Mouse (Mus musculus): ENCODE data around the gene Gipc3. TPM values are rescaled to one million over a fixed set of nuclear protein-coding genes. Genes with fewer than 3 reads are reported as not detected.

Gipc3 gene
- total and polyA plus RNA-seq, 3 experiments = 0.08 to 0.09 TPM; not detected in 1

GRCm38 (mm10) chr10:81302781-81303218 lies 40.3 kb downstream of the Gipc3 start:
- no peak for DNase-seq (ENCODE audit: extremely low read depth)
- Histone ChIP-seq H3K9me3 (replicated peaks; ENCODE audit: low read length) (no peaks in the 10 kb centered on the region), H3K4me3 (replicated peaks in 1 of 3; ENCODE audit: low read depth in 2 of 3, low read length in 2 of 3, poor library complexity in 1 of 3) (no peak overlapping the region), H3K9ac (ENCODE audit: insufficient read depth, low read depth) (no peak overlapping the region), H3K4me2 (ENCODE audit: insufficient read depth, low read depth, poor library complexity, severe bottlenecking) (no peak overlapping the region; the same call in 1 of the 2 replicates), H3K4me1 (ENCODE audit: control insufficient read depth in 1 of 2, insufficient read depth in 2 of 2) (peaks cover 59 to 93% of the 10 kb centered on the region in 2 experiments), H3K36me3 (replicated peaks in 1 of 2; ENCODE audit: control insufficient read depth in 1 of 2, insufficient read depth in 1 of 2, low read length in 1 of 2) (peaks cover 27 to 41% of the 10 kb centered on the region in 2 experiments), H3K27ac (ENCODE audit: insufficient read depth, low read depth) (peak overlapping the region; percentile 17; the same call in 1 of the 2 replicates), H3K79me2 (replicated peaks; ENCODE audit: control insufficient read depth, extremely low read depth, insufficient read depth, poor library complexity, severe bottlenecking) (peaks cover 37% of the 10 kb centered on the region), H3K27me3 (replicated peaks) (no peaks in the 10 kb centered on the region)
- dilution Hi-C loops (cut with MboI; ENCODE audit: extremely low pct_ligation_motif_present, extremely low pct_unique_long_range_greater_than_20kb, low sequenced_read_pairs) = no loop called here
- in situ Hi-C loops (cut with MboI; ENCODE audit: low pct_ligation_motif_present, low pct_unique_long_range_greater_than_20kb, low sequenced_read_pairs) = no loop called here
- 0 out of 2 replicates have a peak, but pooled peaks have one; percentile 23 for TF ChIP-seq MEF2A (IDR thresholded peaks at IDR 0.05; ENCODE audit: borderline replicate concordance, low read depth, low read length)
- TF ChIP-seq BHLHE40 (IDR thresholded peaks at IDR 0.05; ENCODE audit: low read depth, low read length) = no peak
- no peak for TF ChIP-seq PAX5 (IDR thresholded peaks at IDR 0.05; ENCODE audit: low read length)
- TF ChIP-seq JUND (conservative IDR thresholded peaks at IDR 0.05; ENCODE audit: low read depth, low read length) = no peak
- TF ChIP-seq MAFK (IDR thresholded peaks at IDR 0.05; ENCODE audit: insufficient replicate concordance, low read length) = no peak
- no peak for TF ChIP-seq CHD2 (IDR thresholded peaks at IDR 0.05; ENCODE audit: low read length)

GRCm38 (mm10) chr10:81302288-81302687 lies 40.8 kb downstream of the Gipc3 start:
- Histone ChIP-seq H3K4me3 (replicated peaks in 1 of 3; ENCODE audit: low read depth in 2 of 3, low read length in 2 of 3, poor library complexity in 1 of 3) (no peak overlapping the region), H3K4me1 (ENCODE audit: control insufficient read depth in 1 of 2, insufficient read depth in 2 of 2) (peaks cover 64 to 97% of the 10 kb centered on the region in 2 experiments)
- in situ Hi-C loops (cut with MboI; ENCODE audit: low pct_ligation_motif_present, low pct_unique_long_range_greater_than_20kb, low sequenced_read_pairs) = no loop called here

GRCm38 (mm10) chr10:81301321-81301720 lies 41.7 kb downstream of the Gipc3 start:
- Histone ChIP-seq H3K4me3 (replicated peaks in 1 of 3; ENCODE audit: low read depth in 2 of 3, low read length in 2 of 3, poor library complexity in 1 of 3) (no peak overlapping the region), H3K27me3 (replicated peaks) (no peaks in the 10 kb centered on the region), H3K9ac (ENCODE audit: insufficient read depth, low read depth) (no peak overlapping the region), H3K36me3 (replicated peaks in 1 of 2; ENCODE audit: control insufficient read depth in 1 of 2, insufficient read depth in 1 of 2, low read length in 1 of 2) (peaks cover 12 to 28% of the 10 kb centered on the region in 2 experiments), H3K4me2 (ENCODE audit: insufficient read depth, low read depth, poor library complexity, severe bottlenecking) (peak overlapping the region; percentile 25), H3K9me3 (replicated peaks; ENCODE audit: low read length) (no peaks in the 10 kb centered on the region), H3K79me2 (replicated peaks; ENCODE audit: control insufficient read depth, extremely low read depth, insufficient read depth, poor library complexity, severe bottlenecking) (peaks cover 50% of the 10 kb centered on the region), H3K4me1 (ENCODE audit: control insufficient read depth in 1 of 2, insufficient read depth in 2 of 2) (peaks cover 70 to 97% of the 10 kb centered on the region in 2 experiments), H3K27ac (ENCODE audit: insufficient read depth, low read depth) (peak overlapping the region; percentile 87; the same call in 1 of the 2 replicates)
- TF ChIP-seq MAFK (IDR thresholded peaks at IDR 0.05; ENCODE audit: insufficient replicate concordance, low read length) = no peak
- TF ChIP-seq BHLHE40 (IDR thresholded peaks at IDR 0.05; ENCODE audit: low read depth, low read length) = 0 out of 2 replicates have a peak, but pooled peaks have one; percentile 8
- peak; percentile 29; the same call in 1 of the 2 replicates for TF ChIP-seq TCF12 (IDR thresholded peaks at IDR 0.05; ENCODE audit: low read depth, low read length)
- in situ Hi-C loops (cut with MboI; ENCODE audit: low pct_ligation_motif_present, low pct_unique_long_range_greater_than_20kb, low sequenced_read_pairs) = no loop called here
- dilution Hi-C loops (cut with MboI; ENCODE audit: extremely low pct_ligation_motif_present, extremely low pct_unique_long_range_greater_than_20kb, low sequenced_read_pairs) = no loop called here
- DNase-seq (ENCODE audit: extremely low read depth) = peak; percentile 52

More at GRCm38 (mm10) chr10:81302288-81302687, 40.8 kb downstream of the Gipc3 start:
- Histone ChIP-seq H3K9me3 (replicated peaks; ENCODE audit: low read length) (no peaks in the 10 kb centered on the region), H3K9ac (ENCODE audit: insufficient read depth, low read depth) (no peak overlapping the region), H3K27ac (ENCODE audit: insufficient read depth, low read depth) (no peak overlapping the region), H3K27me3 (replicated peaks) (no peaks in the 10 kb centered on the region), H3K36me3 (replicated peaks in 1 of 2; ENCODE audit: control insufficient read depth in 1 of 2, insufficient read depth in 1 of 2, low read length in 1 of 2) (peaks cover 22 to 36% of the 10 kb centered on the region in 2 experiments), H3K4me2 (ENCODE audit: insufficient read depth, low read depth, poor library complexity, severe bottlenecking) (no peak overlapping the region), H3K79me2 (replicated peaks; ENCODE audit: control insufficient read depth, extremely low read depth, insufficient read depth, poor library complexity, severe bottlenecking) (peaks cover 42% of the 10 kb centered on the region)
- dilution Hi-C loops (cut with MboI; ENCODE audit: extremely low pct_ligation_motif_present, extremely low pct_unique_long_range_greater_than_20kb, low sequenced_read_pairs) = no loop called here
- TF ChIP-seq ELF1 (IDR thresholded peaks at IDR 0.05; ENCODE audit: low read depth, low read length) (no peak), CHD1 (IDR thresholded peaks at IDR 0.05; ENCODE audit: low read depth, low read length) (no peak), CHD2 (IDR thresholded peaks at IDR 0.05; ENCODE audit: low read length) (no peak), KAT2A (IDR thresholded peaks at IDR 0.05; ENCODE audit: insufficient replicate concordance, low read length) (no peak)
- no peak for DNase-seq (ENCODE audit: extremely low read depth)
